Mouse (Mus musculus): ENCODE results near the gene Lclat1. TPM values are rescaled to one million over a fixed set of nuclear protein-coding genes. Genes with fewer than 3 reads are reported as not detected.

The Lclat1 gene
- polyA plus RNA-seq, 1 experiment from 2014 or later = 15.2 TPM

Other genes with a start within 250 kb of the Lclat1 start
- 2.9 and 3.3 TPM in 2 replicates for gene Lbh, start 189.7 kb upstream of the Lclat1 start, polyA plus RNA-seq (2014; fragmentation: Nextera tagmentation; extraction: Ambion mirVana)